Mouse (Mus musculus) lung, postnatal 0 days (tissue): Measurements from ENCODE around the gene Mia2. TPM values are rescaled to one million over a fixed set of nuclear protein-coding genes. Genes with fewer than 3 reads are reported as not detected.

Source experiments
- ATAC-seq: fragments of 200-750 bp; cut with Nextera tagmentation; 2 replicates; pipeline ENCODE4 v1.8.0; 2017; ENCODE audit warnings: moderate library complexity
- DNase-seq: peaks from one replicate; pipeline ENCODE4 v3.0.0-alpha.2; 2016; ENCODE audit warnings: low spot score
- H3K27ac ChIP-seq: fragments of 300-500 bp; sonication (generic); 2 replicates; pipeline ENCODE4 v1.5.1; 2014; ENCODE audit warnings: antibody characterized with exemption, mild to moderate bottlenecking, low read length, mixed read lengths
- H3K27me3 ChIP-seq: fragments of 300-500 bp; sonication (generic); replicated peaks from 2 replicates; pipeline ENCODE4 v1.6.1; 2014; ENCODE audit warnings: low read length, mixed read lengths; ENCODE audit not compliant: insufficient read depth
- H3K36me3 ChIP-seq: fragments of 300-500 bp; sonication (generic); 2 replicates; pipeline ENCODE4 v1.6.1; 2014; ENCODE audit warnings: low read length, mixed read lengths; ENCODE audit not compliant: insufficient read depth
- H3K4me1 ChIP-seq: fragments of 300-500 bp; sonication (generic); 2 replicates; pipeline ENCODE4 v1.6.1; 2014; ENCODE audit warnings: antibody characterized with exemption, low read depth, low read length, mixed read lengths; ENCODE audit not compliant: insufficient read depth
- H3K4me2 ChIP-seq: fragments of 300-500 bp; sonication (generic); replicated peaks from 2 replicates; pipeline ENCODE4 v1.6.1; 2014; ENCODE audit warnings: low read depth, mild to moderate bottlenecking, low read length, moderate library complexity, mixed read lengths
- H3K4me3 ChIP-seq: fragments of 300-500 bp; sonication (generic); 2 replicates; pipeline ENCODE4 v1.5.1; 2014; ENCODE audit warnings: low read depth, low read length
- H3K9ac ChIP-seq: fragments of 300-500 bp; sonication (generic); replicated peaks from 2 replicates; pipeline ENCODE4 v1.6.1; 2014; ENCODE audit warnings: low read depth, mild to moderate bottlenecking
- H3K9me3 ChIP-seq: fragments of 300-500 bp; sonication (generic); 2 replicates; pipeline ENCODE4 v1.6.1; 2016; ENCODE audit warnings: low read length, mixed read lengths
- CTCF ChIP-seq: IDR thresholded peaks from 2 replicates; pipeline ENCODE4 v1.5.1; 2016; ENCODE audit warnings: antibody characterized with exemption, mild to moderate bottlenecking
- EP300 ChIP-seq: IDR thresholded peaks from 2 replicates; pipeline ENCODE4 v1.6.1; 2016; ENCODE audit warnings: antibody characterized with exemption, mild to moderate bottlenecking, control low read depth
- WGBS: fragments of 180-500 bp; shearing (Covaris S2); extraction: QIAGEN DNeasy Blood & Tissue Kit; methylation state at CpG from one replicate; pipeline ENCODE4 v1.1.7; 2014; 5-methylcytosine and 5-hydroxymethylcytosine counted together
- polyA plus RNA-seq: library from polyadenylated mRNA; unstranded; fragments of >200 nt; fragmentation: Nextera tagmentation; extraction: Ambion mirVana; gene quantifications from 2 replicates; pipeline ENCODE4 v1.2.1, GENCODE M21; 2015

Mia2 gene
- polyA plus RNA-seq, 1 experiment from 2014 or later = 78.9 TPM

- DNase-seq (no peak), ATAC-seq (no peak)
- H3K9ac ChIP-seq = no peak overlapping the region
- WGBS = 77% methylated on average over 4 of the region's 4 CpGs
- no peaks in the 10 kb centered on the region; the same call in 1 of the 2 replicates for H3K36me3 ChIP-seq
- no peak for TF ChIP-seq CTCF
- no peak for TF ChIP-seq EP300
- no peak overlapping the region for H3K4me2 ChIP-seq
- no peak overlapping the region for H3K27ac ChIP-seq
- H3K4me3 ChIP-seq = no peak overlapping the region
- no peaks in the 10 kb centered on the region for H3K27me3 ChIP-seq
- no peaks in the 10 kb centered on the region for H3K4me1 ChIP-seq
- H3K9me3 ChIP-seq = no peaks in the 10 kb centered on the region
These were observed 99.5 kb downstream of the Mia2 start for GRCm38 (mm10) chr12:59195065-59195464.

- Histone ChIP-seq H3K36me3 (no peaks in the 10 kb centered on the region; the same call in 1 of the 2 replicates), H3K27me3 (no peaks in the 10 kb centered on the region), H3K9ac (no peak overlapping the region), H3K4me2 (no peak overlapping the region), H3K4me1 (no peaks in the 10 kb centered on the region), H3K9me3 (no peaks in the 10 kb centered on the region), H3K4me3 (no peak overlapping the region), H3K27ac (no peak overlapping the region)
- no peak for DNase-seq
- TF ChIP-seq EP300 = no peak
- TF ChIP-seq CTCF = no peak
- ATAC-seq = no peak
- 83% methylated on average over 4 of the region's 4 CpGs for WGBS
These were observed 100.3 kb downstream of the Mia2 start for GRCm38 (mm10) chr12:59195941-59196340.

- ATAC-seq = peak; percentile 40; the same call in 1 of the 2 replicates
- no peak for TF ChIP-seq CTCF
- no peak for TF ChIP-seq EP300
These were observed 103.2 kb downstream of the Mia2 start for GRCm38 (mm10) chr12:59198750-59199149.

GRCm38 (mm10) chr12:59199361-59199760 lies 103.8 kb downstream of the Mia2 start:
- no peaks in the 10 kb centered on the region for H3K4me1 ChIP-seq
- H3K9ac ChIP-seq = no peak overlapping the region
- 86% methylated on average over 2 of the region's 2 CpGs for WGBS
- no peaks in the 10 kb centered on the region; the same call in 1 of the 2 replicates for H3K36me3 ChIP-seq
- no peaks in the 10 kb centered on the region for H3K9me3 ChIP-seq
- ATAC-seq (no peak), DNase-seq (no peak)
- H3K4me3 ChIP-seq = no peak overlapping the region
- no peaks in the 10 kb centered on the region for H3K27me3 ChIP-seq
- no peak overlapping the region for H3K4me2 ChIP-seq
- H3K27ac ChIP-seq = no peak overlapping the region
- TF ChIP-seq EP300 (no peak), CTCF (no peak)

More at GRCm38 (mm10) chr12:59198750-59199149, 103.2 kb downstream of the Mia2 start:
- Histone ChIP-seq H3K36me3 (no peaks in the 10 kb centered on the region; the same call in 1 of the 2 replicates), H3K4me2 (no peak overlapping the region), H3K27ac (no peak overlapping the region), H3K27me3 (no peaks in the 10 kb centered on the region), H3K9ac (no peak overlapping the region), H3K4me3 (no peak overlapping the region), H3K4me1 (no peaks in the 10 kb centered on the region), H3K9me3 (no peaks in the 10 kb centered on the region)
- WGBS = 50% methylated on average over 4 of the region's 4 CpGs
- peak; percentile 13 for DNase-seq

- H3K36me3 ChIP-seq = no peaks in the 10 kb centered on the region; the same call in 1 of the 2 replicates
- TF ChIP-seq EP300 (no peak), CTCF (no peak)
- no peak overlapping the region for H3K4me3 ChIP-seq
- no peak overlapping the region for H3K9ac ChIP-seq
- no peak overlapping the region for H3K4me2 ChIP-seq
- 91% methylated on average over 6 of the region's 6 CpGs for WGBS
- H3K4me1 ChIP-seq = no peaks in the 10 kb centered on the region
- DNase-seq = no peak
- H3K9me3 ChIP-seq = no peaks in the 10 kb centered on the region
- ATAC-seq = no peak
- H3K27ac ChIP-seq = no peak overlapping the region
- no peaks in the 10 kb centered on the region for H3K27me3 ChIP-seq
These were observed 110.0 kb downstream of the Mia2 start for GRCm38 (mm10) chr12:59205571-59205970.

GRCm38 (mm10) chr12:59206208-59206999 lies 110.8 kb downstream of the Mia2 start:
- 74% methylated on average over 4 of the region's 4 CpGs for WGBS
- H3K4me2 ChIP-seq = no peak overlapping the region
- no peak for DNase-seq
- H3K27me3 ChIP-seq = no peaks in the 10 kb centered on the region
- no peak overlapping the region for H3K27ac ChIP-seq
- no peak overlapping the region for H3K4me3 ChIP-seq
- no peaks in the 10 kb centered on the region; the same call in 1 of the 2 replicates for H3K36me3 ChIP-seq
- H3K4me1 ChIP-seq = no peaks in the 10 kb centered on the region
- H3K9ac ChIP-seq = no peak overlapping the region
- no peak for ATAC-seq
- H3K9me3 ChIP-seq = no peaks in the 10 kb centered on the region
- no peak for TF ChIP-seq EP300
- no peak for TF ChIP-seq CTCF
